Mouse (Mus musculus) yolk sac, embryonic 10.5 days (tissue): ENCODE results near the gene Ints4.
A peak's percentile ranks its signal among the peaks of the same experiment; 100 is the strongest.
"Not testable (repeated sequence)": the region's sequence is repeated elsewhere in the genome, so short reads cannot be mapped to it uniquely, and the experiment has no call there.

Source experiments
- DNase-seq: peaks from one replicate; pipeline ENCODE4 v3.0.0-alpha.2; 2017; ENCODE audit warnings: low spot score

Gene Ints4

GRCm38 (mm10) chr7:97480821-97481339 is at the start of gene Ints4:
Gene Ints4 (plus strand): TSS chr7:97480956.
- DNase-seq = peak; percentile 95

GRCm38 (mm10) chr7:97433517-97433916 is 47.2 kb upstream of the Ints4 start:
- DNase-seq = not testable (repeated sequence)

- no peak for DNase-seq
These were observed 46.2 kb upstream of the Ints4 start for GRCm38 (mm10) chr7:97434517-97434916.

- no peak for DNase-seq
These were observed 41.8 kb upstream of the Ints4 start for GRCm38 (mm10) chr7:97438986-97439385.

- no peak for DNase-seq
These were observed 34.4 kb upstream of the Ints4 start for GRCm38 (mm10) chr7:97446171-97446925.

- no peak for DNase-seq
These were observed 33.7 kb upstream of the Ints4 start for GRCm38 (mm10) chr7:97447050-97447531.

GRCm38 (mm10) chr7:97451023-97451422 is 29.7 kb upstream of the Ints4 start, which contains the start of gene Kctd14:
Gene Kctd14 (plus strand): TSS chr7:97451323.
- not testable (repeated sequence) for DNase-seq

GRCm38 (mm10) chr7:97452196-97452595 is 28.6 kb upstream of the Ints4 start:
- no peak for DNase-seq

- DNase-seq = peak; percentile 56
These were observed 27.4 kb upstream of the Ints4 start for GRCm38 (mm10) chr7:97453141-97453921.

GRCm38 (mm10) chr7:97454795-97455194 is 26.0 kb upstream of the Ints4 start:
- no peak for DNase-seq

GRCm38 (mm10) chr7:97455577-97455976 is 25.2 kb upstream of the Ints4 start:
- no peak for DNase-seq

GRCm38 (mm10) chr7:97473001-97473400 is 7.8 kb upstream of the Ints4 start:
- no peak for DNase-seq

- DNase-seq = no peak
These were observed 1.4 kb upstream of the Ints4 start for GRCm38 (mm10) chr7:97479349-97479748.

- no peak for DNase-seq
These were observed 466 bp upstream of the Ints4 start for GRCm38 (mm10) chr7:97480290-97480689.

- DNase-seq = no peak
These were observed 2.6 kb downstream of the Ints4 start for GRCm38 (mm10) chr7:97483378-97483777.

- DNase-seq = no peak
These were observed 10.4 kb downstream of the Ints4 start for GRCm38 (mm10) chr7:97491157-97491556.

- DNase-seq = no peak
These were observed 11.7 kb downstream of the Ints4 start for GRCm38 (mm10) chr7:97492420-97492819.

- DNase-seq = no peak
These were observed 14.3 kb downstream of the Ints4 start for GRCm38 (mm10) chr7:97495052-97495451.

GRCm38 (mm10) chr7:97500555-97501209 is 19.9 kb downstream of the Ints4 start:
- DNase-seq = no peak

GRCm38 (mm10) chr7:97514786-97515185 is 34.0 kb downstream of the Ints4 start:
- no peak for DNase-seq

GRCm38 (mm10) chr7:97519935-97520334 is 39.2 kb downstream of the Ints4 start:
- DNase-seq = no peak

- DNase-seq = no peak
These were observed 54.8 kb downstream of the Ints4 start for GRCm38 (mm10) chr7:97535531-97535930.
